Mouse (Mus musculus) C2C12 (cell line): ENCODE data around the gene Acot7. TPM values are rescaled to one million over a fixed set of nuclear protein-coding genes. Genes with fewer than 3 reads are reported as not detected.

Experiments
- H3K27me3 ChIP-seq: one replicate; pipeline ENCODE4 v1.6.1; 2011; ENCODE audit not compliant: control insufficient read depth, insufficient read depth, insufficient read length
- H3K36me3 ChIP-seq: one replicate; pipeline ENCODE4 v1.6.1; 2011; ENCODE audit not compliant: control insufficient read depth, insufficient read depth
- H3K4me3 ChIP-seq: one replicate; pipeline ENCODE4 v1.5.1; 2011; ENCODE audit warnings: mild to moderate bottlenecking, control low read depth; ENCODE audit not compliant: poor library complexity, insufficient read depth, severe bottlenecking
- H3K79me2 ChIP-seq: one replicate; pipeline ENCODE4 v1.6.1; 2011; ENCODE audit not compliant: control insufficient read depth, insufficient read depth
- H3K79me3 ChIP-seq: one replicate; pipeline ENCODE4 v1.6.1; 2011; ENCODE audit warnings: low read depth, control low read depth
- H3ac ChIP-seq: one replicate; pipeline ENCODE3; 2011; ENCODE audit warnings: low read depth; ENCODE audit not compliant: control insufficient read depth, insufficient read length
- CEBPB ChIP-seq: IDR thresholded peaks from one replicate; pipeline ENCODE4 v1.6.1; 2011; ENCODE audit warnings: low read depth, mild to moderate bottlenecking, control low read depth, moderate library complexity
- CTCF ChIP-seq: IDR thresholded peaks from one replicate; pipeline ENCODE4 v1.5.1; 2011; ENCODE audit not compliant: control insufficient read depth, insufficient read depth, insufficient read length
- FOSL1 ChIP-seq: IDR thresholded peaks from one replicate; pipeline ENCODE4 v1.8.0; 2011; ENCODE audit warnings: mild to moderate bottlenecking, low read length; ENCODE audit not compliant: poor library complexity, insufficient read depth, severe bottlenecking
- MAX ChIP-seq: IDR thresholded peaks from one replicate; pipeline ENCODE4 v1.6.1; 2011; ENCODE audit warnings: mild to moderate bottlenecking, control low read depth
- MYOD1 ChIP-seq: IDR thresholded peaks from one replicate; pipeline ENCODE4 v1.6.1; 2011; ENCODE audit warnings: low read depth; ENCODE audit not compliant: control insufficient read depth, insufficient read length
- MYOG ChIP-seq: IDR thresholded peaks from one replicate; pipeline ENCODE4 v1.6.1; 2011; ENCODE audit not compliant: control insufficient read depth, insufficient read length; ENCODE audit errors: extremely low read depth
- USF1 ChIP-seq: IDR thresholded peaks from one replicate; pipeline ENCODE4 v1.6.1; 2011; ENCODE audit warnings: low read depth, mild to moderate bottlenecking, control low read depth, moderate library complexity
- polyA plus RNA-seq: library from polyadenylated mRNA; unstranded; fragments of >200 nt; fragmentation: generic; extraction: Trizol; gene quantifications from one replicate; pipeline ENCODE4 v1.2.1, GENCODE M21; 2012; ENCODE audit warnings: missing spikeins

Gene Acot7
- polyA plus RNA-seq, 1 experiment, result 344 TPM

- Histone ChIP-seq H3ac (no peak overlapping the region), H3K79me3 (no peaks in the 10 kb centered on the region), H3K27me3 (peaks cover 22% of the 10 kb centered on the region), H3K36me3 (no peaks in the 10 kb centered on the region), H3K4me3 (no peak overlapping the region), H3K79me2 (no peaks in the 10 kb centered on the region)
- TF ChIP-seq MAX (no peak), FOSL1 (no peak), MYOD1 (no peak), USF1 (no peak), MYOG (no peak), CEBPB (no peak), CTCF (no peak)
Observed at GRCm38 (mm10) chr4:152132772-152133169, 45.2 kb upstream of the Acot7 start.

GRCm38 (mm10) chr4:152133213-152133612, 44.7 kb upstream of the Acot7 start:
- H3K27me3 ChIP-seq, result peaks cover 17% of the 10 kb centered on the region
- H3ac ChIP-seq, result no peak overlapping the region
- no peaks in the 10 kb centered on the region for H3K36me3 ChIP-seq
- no peak for TF ChIP-seq FOSL1
- TF ChIP-seq USF1, result no peak
- TF ChIP-seq MAX, result no peak
- no peak for TF ChIP-seq CEBPB
- no peak for TF ChIP-seq MYOG
- TF ChIP-seq MYOD1, result no peak
- TF ChIP-seq CTCF, result no peak
- H3K79me2 ChIP-seq, result no peaks in the 10 kb centered on the region
- no peaks in the 10 kb centered on the region for H3K79me3 ChIP-seq
- no peak overlapping the region for H3K4me3 ChIP-seq

GRCm38 (mm10) chr4:152134507-152134906, 43.4 kb upstream of the Acot7 start:
- Histone ChIP-seq H3K27me3 (peaks cover 14% of the 10 kb centered on the region), H3K36me3 (no peaks in the 10 kb centered on the region), H3K79me2 (no peaks in the 10 kb centered on the region), H3K79me3 (no peaks in the 10 kb centered on the region), H3K4me3 (no peak overlapping the region), H3ac (no peak overlapping the region)
- TF ChIP-seq CEBPB, result no peak
- peak; percentile 59 for TF ChIP-seq CTCF

- Histone ChIP-seq H3K79me2 (no peaks in the 10 kb centered on the region), H3K27me3 (peaks cover 14% of the 10 kb centered on the region), H3K36me3 (no peaks in the 10 kb centered on the region), H3K79me3 (no peaks in the 10 kb centered on the region), H3ac (no peak overlapping the region), H3K4me3 (no peak overlapping the region)
- TF ChIP-seq MYOG, result no peak
Observed at GRCm38 (mm10) chr4:152135363-152135762, 42.6 kb upstream of the Acot7 start.

GRCm38 (mm10) chr4:152136112-152136875, 41.6 kb upstream of the Acot7 start:
- TF ChIP-seq USF1, result no peak
- no peak for TF ChIP-seq MAX
- TF ChIP-seq MYOG, result no peak
- TF ChIP-seq MYOD1, result no peak
- TF ChIP-seq CEBPB, result no peak
- no peak for TF ChIP-seq FOSL1
- Histone ChIP-seq H3K27me3 (peaks cover 22% of the 10 kb centered on the region), H3ac (no peak overlapping the region), H3K4me3 (no peak overlapping the region), H3K79me3 (no peaks in the 10 kb centered on the region), H3K79me2 (no peaks in the 10 kb centered on the region), H3K36me3 (no peaks in the 10 kb centered on the region)

GRCm38 (mm10) chr4:152136876-152137250, 41.1 kb upstream of the Acot7 start:
- no peaks in the 10 kb centered on the region for H3K36me3 ChIP-seq
- H3K79me2 ChIP-seq, result no peaks in the 10 kb centered on the region
- H3K27me3 ChIP-seq, result peaks cover 24% of the 10 kb centered on the region
- H3ac ChIP-seq, result no peak overlapping the region
- H3K79me3 ChIP-seq, result no peaks in the 10 kb centered on the region
- TF ChIP-seq FOSL1 (no peak), MAX (no peak), MYOD1 (no peak), USF1 (no peak), CTCF (no peak), MYOG (no peak), CEBPB (no peak)
- H3K4me3 ChIP-seq, result no peak overlapping the region
